Mouse (Mus musculus): Measurements from ENCODE around the gene Tecta. TPM values are rescaled to one million over a fixed set of nuclear protein-coding genes. Genes with fewer than 3 reads are reported as not detected.

Gene Tecta
- 0.03 TPM in 1 of 2 replicates, not detected in the other for polyA plus RNA-seq (2012; ENCODE audit: low replicate concordance)

GRCm38 (mm10) chr9:42399829-42400228, at the start of gene Tecta:
Tecta (minus strand) TSS chr9:42399929.

Other genes starting within 250 kb of the Tecta start
- gene Sc5d, start 135.7 kb downstream of the Tecta start, polyA plus RNA-seq (2012; ENCODE audit: low replicate concordance) = 0.61 and 4.5 TPM in 2 replicates
- 3.5 and 8.0 TPM in 2 replicates for gene Tbcel, start 107.9 kb upstream of the Tecta start, polyA plus RNA-seq (2012; ENCODE audit: low replicate concordance)